Mouse (Mus musculus): ENCODE results near the gene Sptlc3.

- no peak for TF ChIP-seq CTCF (IDR thresholded peaks at IDR 0.05)
- TF ChIP-seq POLR2A (IDR thresholded peaks at IDR 0.05; ENCODE audit: insufficient read depth, low read depth, low read length) = no peak
Observed at GRCm38 (mm10) chr2:139677809-139678274, 184.1 kb downstream of the Sptlc3 start, which contains the start of gene Ism1.

Measured in heart, adult 2 months (tissue).